Mouse (Mus musculus): ENCODE data around the gene Gm20431.

The Gm20431 gene

DNA sequence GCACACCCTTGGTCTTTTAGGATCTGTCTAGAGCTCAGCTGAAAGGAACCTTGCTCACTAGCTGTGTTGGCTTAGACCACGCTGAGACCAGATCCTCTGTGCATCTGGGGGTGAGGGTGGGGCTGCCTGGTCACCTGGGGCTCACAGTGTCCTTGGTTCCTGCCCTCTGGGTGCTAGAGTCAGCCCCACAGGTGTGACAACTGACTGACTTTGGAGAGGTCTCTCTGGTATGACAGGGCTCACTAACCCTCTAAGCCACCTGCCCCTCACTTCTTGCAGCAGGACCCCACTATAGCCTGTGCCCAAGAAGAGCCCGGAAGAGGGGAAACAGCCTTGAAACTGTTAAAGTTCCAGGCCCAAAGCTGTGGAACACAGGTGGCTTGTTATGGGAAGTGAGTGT is 58.9 kb downstream of the Gm20431 start:
- no peak for DNase-seq (ENCODE audit: extremely low spot score, low read depth, low spot score)

DNA sequence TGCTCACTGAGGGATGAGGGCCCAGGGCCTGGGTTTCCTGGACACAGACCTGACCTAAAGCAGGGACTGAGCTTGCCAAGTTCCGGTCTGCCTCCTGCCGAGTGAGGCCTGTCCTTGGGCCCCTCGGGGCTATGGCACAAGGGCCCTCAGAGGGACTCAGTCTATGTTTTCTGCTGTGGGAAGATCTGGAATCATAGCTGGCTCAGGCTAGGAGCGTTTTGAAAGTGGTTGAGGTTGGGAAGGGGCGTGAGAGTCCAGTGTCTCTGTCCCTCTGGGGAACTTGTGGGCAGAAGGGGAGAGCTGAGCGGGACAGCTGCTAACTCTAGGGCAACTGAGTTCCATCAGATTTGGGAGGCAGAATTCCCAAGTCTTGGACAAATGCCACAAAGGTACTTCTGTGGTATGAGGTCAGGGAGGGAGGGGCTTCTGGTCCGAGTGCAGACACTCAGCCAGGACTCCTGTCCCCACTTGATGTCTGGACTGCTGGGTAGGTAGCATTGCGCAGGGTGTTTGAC is 60.8 kb downstream of the Gm20431 start:
- DNase-seq (ENCODE audit: extremely low spot score, low read depth, low spot score) = no peak

DNA sequence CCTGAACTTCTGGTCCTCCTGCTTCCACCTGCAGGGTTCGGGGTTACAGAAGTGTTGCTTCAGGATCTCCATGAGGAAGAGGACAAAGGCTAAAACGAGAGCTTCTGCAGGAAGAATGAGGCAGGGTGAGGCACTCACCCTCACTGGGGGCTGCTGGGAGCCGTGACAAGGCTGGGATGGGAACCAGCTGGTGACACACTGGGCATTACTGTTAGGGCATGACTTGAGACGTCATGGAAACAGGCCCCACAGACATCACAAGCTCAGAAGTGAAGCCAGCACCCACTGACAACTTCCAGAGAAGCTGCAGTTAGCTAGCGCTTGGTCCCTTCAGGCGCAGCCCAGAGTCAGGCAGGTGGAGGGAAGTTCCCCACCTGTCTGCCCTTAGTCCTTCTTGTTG is 61.4 kb downstream of the Gm20431 start:
- DNase-seq (ENCODE audit: extremely low spot score, low read depth, low spot score) = no peak

DNA sequence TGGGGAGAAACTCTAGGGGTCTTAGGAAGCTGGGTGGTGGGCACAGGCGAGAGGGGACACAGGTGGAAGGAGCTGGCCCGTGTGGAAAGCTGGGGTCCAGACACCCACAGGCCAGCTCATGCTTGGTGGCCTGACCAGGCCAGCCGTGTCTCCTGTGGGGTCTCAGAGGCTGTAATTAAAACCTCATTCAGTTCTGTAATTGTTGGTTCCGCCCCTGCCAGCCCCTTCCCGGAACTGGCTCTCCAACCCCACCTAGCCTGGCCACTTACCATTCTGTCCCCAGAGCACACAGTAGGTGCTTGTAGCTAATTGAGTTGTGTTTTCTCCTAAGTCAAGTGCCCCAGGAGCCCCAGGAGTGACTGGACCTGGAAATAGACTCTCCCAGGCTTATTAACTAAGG is 62.1 kb downstream of the Gm20431 start:
- DNase-seq (ENCODE audit: extremely low spot score, low read depth, low spot score) = no peak

DNA sequence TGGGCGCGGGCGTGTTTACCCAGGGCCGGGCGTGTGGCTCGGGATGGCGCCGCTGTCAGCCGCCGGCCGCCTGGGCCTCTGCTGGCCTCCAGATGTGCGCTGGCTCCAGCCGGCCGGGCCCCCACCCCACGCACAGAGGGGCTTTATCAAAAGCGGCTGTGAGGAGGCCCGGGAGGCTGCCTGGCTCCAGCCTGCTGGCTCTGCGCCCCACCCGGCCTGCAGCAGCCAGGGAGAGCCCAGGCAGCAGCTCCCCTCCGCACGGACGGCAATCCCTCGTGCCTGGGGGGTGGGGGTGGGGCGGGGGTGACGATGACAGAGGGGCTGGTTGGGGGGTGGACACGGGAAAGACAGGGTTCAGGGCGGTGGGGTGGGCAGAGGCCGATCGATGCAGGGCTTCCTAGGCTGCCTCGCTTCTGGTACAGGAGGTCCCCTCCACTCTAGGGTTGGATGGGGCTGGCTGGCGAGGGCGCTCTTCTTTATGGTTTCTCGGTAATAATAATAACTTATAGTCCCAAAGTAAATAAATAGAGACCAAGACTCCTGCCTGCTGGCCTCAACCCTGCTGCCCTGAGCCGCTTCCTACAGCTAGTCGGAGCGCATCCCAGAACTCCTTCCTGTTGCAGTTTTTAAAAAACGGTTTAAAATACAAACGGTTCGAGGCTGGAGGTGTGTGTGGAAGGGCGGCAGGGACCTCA is 63.7 kb downstream of the Gm20431 start:
- no peak for DNase-seq (ENCODE audit: extremely low spot score, low read depth, low spot score)

DNA sequence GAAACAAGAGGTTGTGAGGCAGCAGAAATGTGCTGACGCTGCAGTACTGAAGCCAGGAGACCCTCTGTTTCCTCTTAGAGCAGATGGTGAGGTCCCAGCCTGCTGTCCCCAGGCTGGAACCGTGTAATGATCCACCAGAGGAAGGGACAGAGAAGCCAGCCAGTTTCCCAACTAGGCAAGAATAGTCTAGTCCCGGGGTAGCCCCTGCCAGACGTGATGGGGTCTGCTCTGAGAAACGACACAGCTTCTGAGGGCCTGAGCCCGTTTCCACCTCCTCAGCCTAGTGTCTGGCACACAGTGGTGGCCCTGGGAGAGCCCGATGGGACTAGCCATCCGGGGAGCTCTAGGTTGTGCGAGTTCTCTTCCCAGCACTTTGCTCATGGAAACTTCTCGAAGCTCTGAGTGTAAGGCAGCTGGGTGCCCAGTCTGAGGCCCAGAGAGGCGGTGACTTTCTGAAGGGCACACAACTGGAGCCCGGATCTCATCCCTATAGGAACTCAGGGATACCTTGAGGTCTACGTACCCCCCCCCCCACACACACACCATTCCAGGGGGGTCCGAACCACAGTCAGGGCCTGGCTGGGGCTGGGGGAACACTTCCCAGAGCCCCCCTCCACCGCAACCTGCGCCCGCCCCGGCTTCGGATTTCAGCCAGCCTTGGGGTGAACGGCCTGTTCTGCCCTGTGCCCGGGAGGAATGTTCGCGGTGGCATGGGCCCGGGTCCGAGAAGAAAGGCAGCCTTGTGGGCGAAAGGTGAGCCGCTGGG is 64.4 kb downstream of the Gm20431 start:
- DNase-seq (ENCODE audit: extremely low spot score, low read depth, low spot score) = no peak

DNA sequence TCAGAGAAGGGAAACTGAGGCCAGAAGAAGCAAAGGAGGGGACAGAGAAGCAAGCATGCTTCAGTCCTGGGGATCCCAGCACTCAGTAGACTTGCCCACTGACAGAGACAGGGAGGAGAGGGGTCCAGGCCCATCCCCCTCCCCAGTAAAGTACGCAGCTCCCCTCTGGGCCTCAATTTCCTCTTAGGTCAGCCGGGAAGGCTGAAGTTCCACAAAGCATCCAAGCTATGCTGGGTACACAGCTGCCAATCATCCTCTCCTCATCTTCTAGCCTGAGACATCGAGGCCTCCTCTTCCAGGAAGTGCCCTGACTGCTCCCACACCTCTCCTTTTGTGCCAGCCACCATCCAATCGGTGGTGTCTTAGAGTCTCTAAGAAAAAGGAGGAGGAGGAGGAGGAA is 65.0 kb downstream of the Gm20431 start:
- DNase-seq (ENCODE audit: extremely low spot score, low read depth, low spot score) = no peak

DNA sequence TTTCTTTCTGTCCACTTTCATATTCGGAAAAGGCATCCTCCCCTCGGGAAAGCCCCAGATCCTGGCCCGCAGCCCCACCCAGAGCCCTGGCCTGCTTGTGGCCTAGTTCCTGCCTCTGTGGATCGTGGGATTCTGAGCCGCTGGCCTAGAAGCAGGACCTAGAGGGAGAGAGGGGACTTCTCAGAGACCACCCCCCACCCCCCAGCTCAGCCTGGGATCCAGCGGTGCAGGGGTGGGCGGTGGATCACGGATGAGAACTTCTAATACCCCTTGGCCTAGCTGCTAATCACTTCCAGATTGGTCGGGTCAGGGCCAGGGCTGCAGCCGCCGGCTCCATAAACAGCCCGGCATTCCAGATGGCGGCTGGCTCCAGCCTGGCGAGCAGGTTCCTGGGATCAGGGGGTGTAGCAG is 65.5 kb downstream of the Gm20431 start:
- DNase-seq (ENCODE audit: extremely low spot score, low read depth, low spot score) = peak; percentile 74

DNA sequence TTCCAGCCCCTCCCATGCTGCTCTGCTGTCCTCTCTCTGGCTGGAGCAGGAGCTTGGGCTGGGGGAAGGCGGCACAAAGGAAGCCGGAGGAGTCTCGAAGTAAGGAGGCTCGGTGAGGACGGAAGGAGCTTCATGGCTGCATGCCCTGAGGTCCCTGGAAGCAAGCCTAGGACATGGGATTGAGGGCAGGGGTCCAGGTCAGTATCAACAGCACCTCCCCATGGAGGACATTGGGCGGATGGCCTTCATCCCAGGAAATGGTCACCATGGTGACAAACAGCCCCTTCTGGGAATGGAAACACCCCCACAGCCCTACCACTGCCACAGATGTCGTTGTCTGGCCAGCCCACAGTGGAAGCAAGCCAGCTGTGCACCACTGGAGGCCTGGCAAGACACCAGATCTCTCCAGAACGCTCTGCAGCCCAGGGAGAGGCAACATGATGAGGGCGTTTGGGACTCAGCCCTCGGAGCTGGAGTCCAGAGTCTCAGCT is 66.8 kb downstream of the Gm20431 start:
- DNase-seq (ENCODE audit: extremely low spot score, low read depth, low spot score) = no peak

DNA sequence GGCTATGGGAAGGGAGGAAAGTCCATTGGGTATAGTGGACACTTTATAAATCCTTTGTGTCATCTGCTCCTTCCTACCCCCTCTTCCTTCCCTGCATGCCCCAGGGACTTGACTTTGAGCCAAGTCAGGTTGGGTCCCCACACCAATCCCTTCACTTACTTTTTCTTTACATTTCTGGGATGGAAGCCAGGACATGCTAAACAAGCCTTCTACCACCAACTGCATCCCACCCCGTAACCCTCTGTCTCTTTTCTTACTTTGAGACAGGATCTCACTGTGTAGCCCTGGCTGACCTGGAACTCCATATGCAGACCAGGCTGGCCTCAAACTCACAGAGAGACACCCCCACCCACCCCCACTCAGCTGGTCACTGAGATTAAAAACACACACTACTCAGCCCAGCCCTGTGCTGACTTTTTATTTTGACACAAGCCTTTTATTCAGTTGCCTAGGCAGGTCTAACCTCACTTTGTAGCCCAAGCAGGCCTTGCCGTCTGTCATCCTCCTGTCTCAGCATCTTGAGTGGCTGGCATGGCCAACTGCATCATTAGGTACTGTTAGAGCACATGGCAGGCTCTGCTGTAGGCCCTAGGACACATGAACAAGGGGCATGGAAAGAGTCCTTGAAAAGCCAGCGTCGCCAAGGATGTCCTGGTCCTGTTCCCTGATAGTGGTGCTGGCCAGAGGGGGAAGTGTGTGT is 67.6 kb downstream of the Gm20431 start:
- no peak for DNase-seq (ENCODE audit: extremely low spot score, low read depth, low spot score)

DNA sequence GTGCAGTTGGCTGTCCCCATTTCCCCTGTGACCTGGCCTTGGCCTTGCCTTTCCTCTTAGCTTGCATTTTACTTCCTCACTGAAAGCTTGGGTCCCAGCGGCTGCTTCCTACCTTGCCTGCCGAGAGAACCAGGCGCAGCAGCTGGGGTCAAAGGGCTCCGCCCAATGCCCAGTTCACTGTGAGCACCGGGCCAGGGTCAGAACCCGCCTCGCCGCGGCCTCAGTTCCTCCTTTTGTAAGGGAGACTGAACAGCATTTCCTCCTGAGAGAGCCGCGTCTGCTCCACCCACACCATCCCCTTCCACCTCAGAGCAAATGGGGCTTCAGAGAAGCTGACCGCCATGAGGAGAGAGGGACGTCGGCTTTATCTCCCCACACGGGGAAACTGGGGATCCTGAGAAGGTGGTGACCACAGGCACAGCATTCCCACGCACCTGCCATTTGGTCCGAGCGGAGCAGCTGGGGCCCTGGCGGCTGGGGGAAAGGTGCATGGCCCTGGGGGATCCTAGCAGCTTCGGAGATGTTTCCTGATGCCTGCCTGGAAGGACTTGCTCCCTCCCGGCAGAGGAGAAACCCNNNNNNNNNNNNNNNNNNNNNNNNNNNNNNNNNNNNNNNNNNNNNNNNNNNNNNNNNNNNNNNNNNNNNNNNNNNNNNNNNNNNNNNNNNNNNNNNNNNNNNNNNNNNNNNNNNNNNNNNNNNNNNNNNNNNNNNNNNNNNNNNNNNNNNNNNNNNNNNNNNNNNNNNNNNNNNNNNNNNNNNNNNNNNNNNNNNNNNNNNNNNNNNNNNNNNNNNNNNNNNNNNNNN is 72.3 kb downstream of the Gm20431 start:
- DNase-seq (ENCODE audit: extremely low spot score, low read depth, low spot score) = no peak

DNA sequence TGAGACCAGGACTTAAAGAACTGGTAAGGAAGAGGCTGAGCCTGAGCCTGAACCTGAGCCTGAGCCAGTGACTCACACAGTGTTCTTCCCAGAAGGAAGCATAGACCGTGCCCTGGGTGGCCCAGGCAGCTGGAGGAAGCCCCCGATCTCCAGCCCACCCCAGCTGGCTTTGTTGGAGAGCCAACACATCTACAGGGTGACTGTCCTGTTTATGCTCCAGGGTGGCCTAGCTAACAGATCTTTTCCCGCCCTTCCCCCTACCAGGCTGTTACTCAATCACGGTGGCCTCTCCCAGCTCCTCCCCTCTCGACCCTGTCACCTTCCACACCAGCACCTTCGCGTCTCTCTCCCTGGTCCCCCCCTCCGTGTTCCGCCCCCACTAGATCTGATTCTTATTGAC is 74.3 kb downstream of the Gm20431 start:
- no peak for DNase-seq (ENCODE audit: extremely low spot score, low read depth, low spot score)

DNA sequence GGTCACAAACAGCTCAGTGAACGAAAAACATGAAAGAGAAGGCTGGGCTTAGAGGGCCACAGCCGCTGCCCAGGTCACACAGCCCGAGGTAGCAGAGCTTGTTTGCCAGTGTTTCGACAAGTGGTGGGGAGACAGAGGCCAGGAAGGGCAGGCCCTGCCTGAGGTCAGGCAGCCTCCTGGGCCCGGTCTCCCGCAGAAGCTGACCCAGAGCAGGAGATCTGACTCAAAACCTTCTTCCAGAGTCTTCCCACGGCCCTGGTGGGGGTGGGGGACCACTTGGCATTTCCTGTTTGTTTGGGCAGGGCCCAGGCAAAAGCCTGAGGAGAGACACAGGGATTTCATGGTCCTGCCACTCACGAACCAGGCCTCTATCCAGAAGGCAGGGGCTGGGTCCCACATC is 75.3 kb downstream of the Gm20431 start:
- DNase-seq (ENCODE audit: extremely low spot score, low read depth, low spot score) = no peak

DNA sequence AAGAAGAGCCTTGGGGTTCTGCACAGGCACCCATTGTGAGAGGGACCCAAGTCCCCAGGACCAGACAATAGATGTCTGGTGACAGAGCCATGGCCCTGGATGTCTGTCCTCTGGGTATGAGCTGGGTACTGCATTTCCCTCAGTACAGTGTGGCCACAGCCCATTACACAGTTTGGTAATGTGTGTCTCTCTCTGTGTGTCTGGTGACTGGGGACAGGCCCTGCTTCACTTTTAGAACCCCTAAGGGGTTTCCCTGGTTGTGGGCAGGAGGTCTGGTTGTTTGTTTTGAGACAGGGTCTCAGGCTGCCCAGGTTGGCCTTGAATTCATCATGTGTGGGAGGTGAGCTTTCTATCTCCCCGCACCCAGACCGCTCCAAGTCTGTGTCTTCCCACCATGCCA is 76.0 kb downstream of the Gm20431 start:
- DNase-seq (ENCODE audit: extremely low spot score, low read depth, low spot score) = no peak

DNA sequence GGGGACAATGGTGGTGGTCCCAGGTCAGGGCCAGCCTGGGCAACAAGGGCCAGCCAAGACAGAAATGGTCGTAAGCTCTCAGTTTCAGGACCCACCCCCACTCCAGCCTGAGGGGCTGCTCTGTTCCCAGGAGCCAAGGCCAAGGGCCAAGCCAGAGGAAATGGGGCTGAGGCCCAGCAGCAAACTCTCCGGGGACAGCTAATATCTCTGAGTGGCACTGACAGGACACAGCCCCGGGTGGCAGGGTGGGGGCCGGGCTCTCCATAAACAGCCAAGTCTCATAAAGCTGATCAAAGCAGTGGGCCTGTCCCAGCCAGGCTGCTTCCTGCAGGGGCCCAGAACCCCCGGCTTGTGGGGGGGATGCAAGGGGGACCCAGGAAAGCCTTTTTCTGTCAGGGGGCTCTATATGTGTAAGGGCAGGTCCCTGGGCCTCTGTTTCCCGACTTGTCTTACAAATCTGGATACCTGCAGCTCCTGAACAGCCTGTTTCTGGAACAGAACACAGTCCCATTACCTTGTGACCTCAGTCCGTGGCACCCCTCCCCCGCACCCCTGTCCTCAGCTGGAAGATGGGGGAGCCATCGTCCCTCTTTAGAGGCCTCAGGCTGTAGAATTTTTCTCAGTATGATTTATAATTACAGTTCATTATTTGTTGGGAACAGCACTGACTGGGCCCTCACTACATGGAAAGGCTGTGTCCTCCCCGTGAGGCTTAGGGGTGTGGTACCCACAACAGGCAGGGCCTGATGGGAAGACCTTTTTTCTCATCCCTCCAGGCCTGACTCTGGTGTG is 77.9 kb downstream of the Gm20431 start:
- no peak for DNase-seq (ENCODE audit: extremely low spot score, low read depth, low spot score)

DNA sequence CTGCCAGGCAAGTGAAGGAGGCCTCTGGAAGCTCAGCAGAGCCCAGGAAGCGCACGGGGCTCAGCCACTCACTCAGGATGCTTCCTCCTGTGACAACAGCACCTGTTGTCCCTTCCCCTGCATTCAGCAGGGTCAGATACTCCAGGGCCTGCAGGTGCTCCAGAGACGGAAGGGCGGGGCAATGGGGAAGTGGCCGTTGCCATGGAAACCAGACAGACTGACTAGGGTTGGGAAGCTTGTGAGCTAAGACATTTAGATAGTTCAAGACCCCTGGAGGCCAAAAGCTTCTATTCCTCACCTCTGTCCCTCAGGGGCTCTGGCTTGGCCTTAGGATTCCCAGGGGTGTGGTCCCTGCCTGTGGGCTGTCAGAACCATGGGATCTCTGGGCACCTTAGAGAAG is 82.8 kb downstream of the Gm20431 start:
- no peak for DNase-seq (ENCODE audit: extremely low spot score, low read depth, low spot score)

DNA sequence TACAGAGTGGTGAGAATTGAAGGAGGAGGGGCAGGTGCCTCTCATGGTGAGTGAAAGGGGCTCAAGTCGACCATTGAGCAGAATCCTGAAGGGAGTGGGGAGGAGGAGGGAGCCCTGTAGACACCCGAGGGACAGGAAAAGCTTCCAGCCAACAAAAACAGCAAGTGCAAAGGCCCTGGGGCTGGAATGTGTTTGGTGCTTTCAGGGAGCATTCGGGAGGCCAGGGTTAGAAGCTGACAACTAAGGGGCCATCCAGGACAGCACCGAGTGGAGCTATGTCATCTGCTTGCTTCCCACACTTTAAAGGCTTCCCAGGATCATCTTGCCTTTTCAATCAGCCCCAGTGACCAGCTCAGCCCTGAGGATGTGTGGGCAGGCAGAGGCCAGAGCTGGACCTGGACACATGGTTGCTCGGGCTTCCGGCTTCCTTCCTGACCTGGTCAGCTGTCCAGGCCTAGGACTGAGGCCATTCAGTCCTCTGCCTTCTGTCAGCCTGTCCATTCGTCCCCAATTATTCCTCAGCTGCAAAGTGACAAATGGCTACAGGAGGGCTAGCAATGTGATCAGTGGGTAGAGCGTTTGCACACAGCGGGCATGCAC is 84.0 kb downstream of the Gm20431 start:
- no peak for DNase-seq (ENCODE audit: extremely low spot score, low read depth, low spot score)

DNA sequence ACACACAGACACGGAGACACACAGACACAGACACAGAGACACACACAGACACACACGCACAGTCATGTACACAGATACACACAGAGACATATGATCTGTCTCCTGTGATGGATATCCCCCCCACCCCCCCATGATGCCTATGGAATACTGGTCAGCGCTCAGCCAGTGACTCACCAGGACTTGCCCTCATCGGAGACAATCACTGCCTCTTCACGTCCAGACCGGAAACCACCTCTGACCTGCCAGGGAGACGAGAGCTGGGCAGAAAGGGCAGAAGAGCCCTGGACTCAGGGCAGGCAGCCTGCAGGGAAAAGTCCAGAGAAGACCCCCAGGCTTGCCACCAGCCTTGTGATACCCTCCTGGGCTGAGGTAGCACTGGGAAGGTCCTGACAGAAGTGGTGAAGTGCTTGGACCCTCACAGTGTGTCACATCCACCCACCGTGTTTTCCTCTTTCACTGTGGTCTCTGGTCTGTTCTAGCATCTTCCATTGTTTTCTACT is 85.1 kb downstream of the Gm20431 start:
- DNase-seq (ENCODE audit: extremely low spot score, low read depth, low spot score) = no peak

DNA sequence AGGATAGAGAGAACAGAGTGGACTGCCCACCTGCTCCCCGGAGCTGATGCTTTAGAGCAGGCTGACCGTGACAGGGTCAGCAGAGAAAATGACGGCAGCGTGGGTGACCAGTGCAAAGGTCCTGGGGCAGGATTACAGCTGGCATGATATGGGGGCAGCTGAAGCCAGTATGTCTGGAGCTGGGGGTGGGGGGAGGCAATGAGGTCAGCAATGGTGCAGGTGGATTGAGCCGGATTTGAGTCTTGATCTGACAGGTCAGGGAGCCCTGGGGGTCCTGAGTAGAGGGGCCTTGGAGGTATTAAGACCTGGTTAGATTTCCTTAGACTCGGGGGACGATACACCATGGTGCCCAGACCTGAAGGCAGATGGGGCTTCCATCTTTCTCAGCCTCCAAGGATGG is 85.7 kb downstream of the Gm20431 start:
- no peak for DNase-seq (ENCODE audit: extremely low spot score, low read depth, low spot score)

DNA sequence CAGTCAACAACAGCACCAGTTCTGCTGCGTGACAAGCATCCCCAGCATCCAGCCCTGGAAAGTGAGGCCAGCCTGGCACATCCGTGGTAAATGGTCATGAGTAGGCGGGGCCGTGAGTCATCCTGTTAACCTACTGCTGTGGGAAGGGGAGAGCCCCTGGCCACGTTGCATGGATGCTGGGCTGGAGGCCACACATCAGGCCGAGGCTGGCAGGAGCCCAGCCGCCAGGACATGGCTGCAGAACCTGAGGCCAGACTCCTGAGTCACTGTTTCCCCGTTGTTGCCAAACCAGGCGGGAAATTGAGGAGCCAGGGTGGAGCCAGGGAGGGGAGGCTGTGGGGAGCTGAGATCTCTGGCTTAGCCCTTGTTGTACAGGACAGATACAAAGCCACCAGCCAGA is 86.5 kb downstream of the Gm20431 start:
- DNase-seq (ENCODE audit: extremely low spot score, low read depth, low spot score) = no peak
